Comparison of ENCODE assay signal across 8 mouse cellular contexts in genomic region chr3:152346633-152347141, GRCm38 (mm10). TPM values are rescaled to one million over a fixed set of nuclear protein-coding genes. Genes with fewer than 3 reads are reported as not detected.
DNase-seq lines count a peak whose midpoint lies in the region; ATAC-seq and TF ChIP-seq lines count a peak whose summit lies in the region.

No protein-coding gene starts in this region.

- peak; percentile 68 for ATAC-seq in intestine, embryonic 16.5 days
- ATAC-seq in liver, embryonic 15.5 days (ENCODE audit: insufficient read depth): peak; percentile 81
- ATAC-seq in neural tube, embryonic 12.5 days (ENCODE audit: low FRiP score, low read depth): peak; percentile 55

- no peak for TF ChIP-seq EP300 in ES-Bruce4 (IDR thresholded peaks at IDR 0.05; ENCODE audit: insufficient read depth, low read depth, low read length)

- H3K4me2 ChIP-seq in intestine, embryonic 16.5 days (ENCODE audit: low read depth, low read length): peak overlapping the region; percentile 55
- peak overlapping the region; percentile 73 for H3K4me2 ChIP-seq in liver, embryonic 15.5 days
- H3K4me2 ChIP-seq in neural tube, embryonic 12.5 days (replicated peaks): peak overlapping the region; percentile 62

- peak overlapping the region; percentile 88 for H3K9ac ChIP-seq in ES-Bruce4 (ENCODE audit: low read depth, poor library complexity, severe bottlenecking)
- peak overlapping the region; percentile 95 for H3K9ac ChIP-seq in intestine, embryonic 16.5 days (ENCODE audit: low read depth, low read length)
- peak overlapping the region; percentile 83 for H3K9ac ChIP-seq in liver, embryonic 15.5 days
- H3K9ac ChIP-seq in neural tube, embryonic 12.5 days: peak overlapping the region; percentile 77

- no peaks in the 10 kb centered on the region for H3K9me3 ChIP-seq in ES-Bruce4 (replicated peaks; ENCODE audit: control insufficient read depth, insufficient read depth, low read length, poor library complexity, severe bottlenecking)
- no peaks in the 10 kb centered on the region for H3K9me3 ChIP-seq in intestine, embryonic 16.5 days (ENCODE audit: control insufficient read depth, low read length)
- H3K9me3 ChIP-seq in liver, embryonic 15.5 days (replicated peaks): no peaks in the 10 kb centered on the region
- H3K9me3 ChIP-seq in neural tube, embryonic 12.5 days: no peaks in the 10 kb centered on the region

- no peaks in the 10 kb centered on the region for H3K27me3 ChIP-seq in ES-Bruce4 (ENCODE audit: control insufficient read depth, insufficient read depth, low read length, poor library complexity, severe bottlenecking)
- H3K27me3 ChIP-seq in intestine, embryonic 16.5 days (replicated peaks; ENCODE audit: control insufficient read depth, insufficient read depth, low read length): no peaks in the 10 kb centered on the region
- H3K27me3 ChIP-seq in liver, embryonic 15.5 days: no peaks in the 10 kb centered on the region
- no peaks in the 10 kb centered on the region for H3K27me3 ChIP-seq in neural tube, embryonic 12.5 days (replicated peaks)

- H3K27ac ChIP-seq in ES-Bruce4 (ENCODE audit: insufficient read depth, low read length): no peak overlapping the region
- peak overlapping the region; percentile 93 for H3K27ac ChIP-seq in gastrocnemius, adult 2 months
- peak overlapping the region; percentile 75 for H3K27ac ChIP-seq in intestine, embryonic 16.5 days (ENCODE audit: low read length)
- H3K27ac ChIP-seq in liver, embryonic 15.5 days (replicated peaks): peak overlapping the region; percentile 95
- H3K27ac ChIP-seq in neural tube, embryonic 12.5 days: peak overlapping the region; percentile 47; the same call in 1 of the 2 replicates

- TF ChIP-seq CTCF in ES-Bruce4 (IDR thresholded peaks at IDR 0.05; ENCODE audit: low read depth, low read length): no peak
- TF ChIP-seq CTCF in gastrocnemius, adult 2 months (IDR thresholded peaks at IDR 0.05): no peak

- under 1% methylated on average over 47 of the region's 54 CpGs for WGBS in intestine, embryonic 16.5 days
- WGBS in liver, embryonic 15.5 days (ENCODE audit: insufficient replicate concordance): under 1% methylated on average over 51 of the region's 54 CpGs
- under 1% methylated on average over 49 of the region's 54 CpGs for WGBS in neural tube, embryonic 12.5 days

- peaks cover 2% of the 10 kb centered on the region for H3K4me1 ChIP-seq in ES-Bruce4 (ENCODE audit: control insufficient read depth, insufficient read depth, low read length)
- peaks cover 29% of the 10 kb centered on the region for H3K4me1 ChIP-seq in intestine, embryonic 16.5 days (ENCODE audit: control insufficient read depth, insufficient read depth, low read length)
- H3K4me1 ChIP-seq in liver, embryonic 15.5 days (replicated peaks): peaks cover 45% of the 10 kb centered on the region
- H3K4me1 ChIP-seq in neural tube, embryonic 12.5 days: peaks cover 21% of the 10 kb centered on the region

- no peak for TF ChIP-seq POLR2A in ES-Bruce4 (IDR thresholded peaks at IDR 0.05; ENCODE audit: insufficient read depth, low read length)

- intact Hi-C loops in gastrocnemius, adult 2 months (cut with DNase I): no loop called here

- H3K4me3 ChIP-seq in ES-Bruce4 (ENCODE audit: low read depth, low read length): peak overlapping the region; percentile 92
- H3K4me3 ChIP-seq in gastrocnemius, adult 2 months: peak overlapping the region; percentile 88
- peak overlapping the region; percentile 76 for H3K4me3 ChIP-seq in intestine, embryonic 16.5 days (ENCODE audit: low read length)
- H3K4me3 ChIP-seq in liver, embryonic 15.5 days (replicated peaks): peak overlapping the region; percentile 82
- H3K4me3 ChIP-seq in neural tube, embryonic 12.5 days: peak overlapping the region; percentile 70

- no peaks in the 10 kb centered on the region for H3K36me3 ChIP-seq in ES-Bruce4 (ENCODE audit: control insufficient read depth, insufficient read depth, low read length, poor library complexity, severe bottlenecking)
- H3K36me3 ChIP-seq in intestine, embryonic 16.5 days (ENCODE audit: control insufficient read depth, insufficient read depth, low read length): no peaks in the 10 kb centered on the region
- 0 out of 2 replicates have a peak, but pooled peaks cover 7% of the 10 kb centered on the region for H3K36me3 ChIP-seq in liver, embryonic 15.5 days (replicated peaks)
- no peaks in the 10 kb centered on the region for H3K36me3 ChIP-seq in neural tube, embryonic 12.5 days

- peak; percentile 37 for DNase-seq in adrenal gland, adult 8-10 months
- DNase-seq in adrenal gland, postnatal 4 days (ENCODE audit: low spot score in 2 of 2): no peak
- peak; percentile 70 to 76 for DNase-seq in cerebellum, postnatal 10 days
- DNase-seq in gastrocnemius, adult 2 months: peak; percentile 80

RNA-seq across cellular contexts. Expression of gene Usp33, which starts 0.4 kb away (rescaled TPM):
- 100 to 1,000 TPM in 3 of 4 experiments, 10 to 100 TPM in 1; 93.9 to 139 (median 129) TPM for total RNA-seq in adrenal gland, adult 8-10 months (2022)
- total RNA-seq in adrenal gland, postnatal 4 days (2021): 10 to 100 TPM; 91.9 to 92.1 TPM
- polyA plus RNA-seq in ES-Bruce4 (2011; ENCODE audit: insufficient read depth, insufficient read length, low read depth, missing spikeins): 44.5 and 48.4 TPM in 2 replicates
- 10 to 100 TPM; 20.9 to 22.0 TPM for total RNA-seq in gastrocnemius, adult 2 months (2021)
- polyA plus RNA-seq in intestine, embryonic 16.5 days (2015; fragmentation: Nextera tagmentation; extraction: Ambion mirVana): 46.0 and 49.3 TPM in 2 replicates
- 19.6 and 21.4 TPM in 2 replicates for polyA plus RNA-seq in liver, embryonic 15.5 days (2015; fragmentation: Nextera tagmentation; extraction: Ambion mirVana)
- polyA plus RNA-seq in neural tube, embryonic 12.5 days (2016; fragmentation: Nextera tagmentation; extraction: Ambion mirVana): 80.0 and 86.7 TPM in 2 replicates

RNA-seq across cellular contexts. Expression of gene Miga1, which starts 6.5 kb away (rescaled TPM):
- 10 to 100 TPM in 3 of 4 experiments, 1 to 10 TPM in 1; 9.9 to 29.6 (median 16.8) TPM for total RNA-seq in adrenal gland, adult 8-10 months (2022)
- total RNA-seq in adrenal gland, postnatal 4 days (2021): 10 to 100 TPM; 20.6 to 22.9 TPM
- 48.7 and 50.7 TPM in 2 replicates for polyA plus RNA-seq in ES-Bruce4 (2011; ENCODE audit: insufficient read depth, insufficient read length, low read depth, missing spikeins)
- 1 to 10 TPM; 5.0 to 7.3 TPM for total RNA-seq in gastrocnemius, adult 2 months (2021)
- 13.5 and 13.9 TPM in 2 replicates for polyA plus RNA-seq in intestine, embryonic 16.5 days (2015; fragmentation: Nextera tagmentation; extraction: Ambion mirVana)
- polyA plus RNA-seq in liver, embryonic 15.5 days (2015; fragmentation: Nextera tagmentation; extraction: Ambion mirVana): 3.4 and 3.5 TPM in 2 replicates
- 21.7 and 22.0 TPM in 2 replicates for polyA plus RNA-seq in neural tube, embryonic 12.5 days (2016; fragmentation: Nextera tagmentation; extraction: Ambion mirVana)

RNA-seq across cellular contexts. Expression of gene Zzz3, which starts 48.6 kb away (rescaled TPM):
- 10 to 100 TPM; 31.3 to 52.7 (median 48.1) TPM for total RNA-seq in adrenal gland, adult 8-10 months (2022)
- 10 to 100 TPM; 46.7 to 47.9 TPM for total RNA-seq in adrenal gland, postnatal 4 days (2021)
- polyA plus RNA-seq in ES-Bruce4 (2011; ENCODE audit: insufficient read depth, insufficient read length, low read depth, missing spikeins): 58.4 and 59.5 TPM in 2 replicates
- 10 to 100 TPM; 15.7 to 18.1 TPM for total RNA-seq in gastrocnemius, adult 2 months (2021)
- 30.7 and 31.6 TPM in 2 replicates for polyA plus RNA-seq in intestine, embryonic 16.5 days (2015; fragmentation: Nextera tagmentation; extraction: Ambion mirVana)
- 10.8 and 14.3 TPM in 2 replicates for polyA plus RNA-seq in liver, embryonic 15.5 days (2015; fragmentation: Nextera tagmentation; extraction: Ambion mirVana)
- 43.1 and 46.0 TPM in 2 replicates for polyA plus RNA-seq in neural tube, embryonic 12.5 days (2016; fragmentation: Nextera tagmentation; extraction: Ambion mirVana)

Comparison
In these comparisons a context has a peak if more than half of its experiments do, and no peak if none do; other contexts are left out.
1. DNase-seq: peak in adrenal gland, adult 8-10 months (single experiment), cerebellum, postnatal 10 days (2 of 2) and gastrocnemius, adult 2 months (single experiment); none in adrenal gland, postnatal 4 days (0 of 2).
2. Peak in every context shown above with its lines, with median percentiles within 50 percentile points of each other: H3K4me3 ChIP-seq, H3K9ac ChIP-seq, ATAC-seq and H3K4me2 ChIP-seq.